Mouse (Mus musculus) MEL (cell line): Measurements from ENCODE around the gene Map2k1. TPM values are rescaled to one million over a fixed set of nuclear protein-coding genes. Genes with fewer than 3 reads are reported as not detected.
A peak's percentile ranks its signal among the peaks of the same experiment; 100 is the strongest.

Experiments used
- DNase-seq: peaks from one replicate; pipeline ENCODE4 v3.0.0; 2011; ENCODE audit warnings: low read depth, low spot score
- H3K27ac ChIP-seq: 2 replicates; pipeline ENCODE4 v1.5.1; 2012; ENCODE audit warnings: low read depth, mild to moderate bottlenecking, control low read depth, low read length, moderate library complexity; ENCODE audit not compliant: control insufficient read depth
- H3K27me3 ChIP-seq, 2 experiments: fragments of 150-350 bp in 1 of 2; sonication (generic) in 1 of 2; 2 replicates each; pipeline ENCODE4 v1.6.1; 2012; ENCODE audit warnings: low read length in 2 of 2, mild to moderate bottlenecking in 2 of 2, improper control_type of control experiment in 1 of 2, moderate library complexity in 1 of 2; ENCODE audit not compliant: insufficient read depth in 2 of 2, control insufficient read depth in 1 of 2
- H3K36me3 ChIP-seq, 2 experiments: 2 replicates each; pipeline ENCODE4 v1.6.1; 2012 to 2014; ENCODE audit warnings: low read length in 2 of 2, improper control_type of control experiment in 1 of 2, inconsistent platforms in 1 of 2, mild to moderate bottlenecking in 1 of 2; ENCODE audit not compliant: insufficient read depth in 2 of 2, control insufficient read depth in 1 of 2
- H3K4me1 ChIP-seq, 2 experiments: fragments of 150-350 bp in 1 of 2; sonication (generic) in 1 of 2; 2 replicates each; pipeline ENCODE4 v1.6.1; 2012; ENCODE audit warnings: low read length in 2 of 2, improper control_type of control experiment in 1 of 2, mild to moderate bottlenecking in 1 of 2; ENCODE audit not compliant: insufficient read depth in 2 of 2, control insufficient read depth in 1 of 2
- H3K4me3 ChIP-seq, 2 experiments: fragments of 150-350 bp in 1 of 2; sonication (generic) in 1 of 2; 2 replicates each; pipeline ENCODE4 v1.5.1; 2012; ENCODE audit warnings: low read depth in 2 of 2, low read length in 2 of 2, mild to moderate bottlenecking in 2 of 2, moderate library complexity in 2 of 2, control low read depth in 1 of 2, improper control_type of control experiment in 1 of 2; ENCODE audit not compliant: control insufficient read depth in 1 of 2, insufficient read depth in 1 of 2
- H3K79me2 ChIP-seq: 2 replicates; pipeline ENCODE4 v1.6.1; 2012; ENCODE audit warnings: mild to moderate bottlenecking, low read length, moderate library complexity; ENCODE audit not compliant: control insufficient read depth, poor library complexity, insufficient read depth
- H3K9ac ChIP-seq: 2 replicates; pipeline ENCODE4 v1.6.1; 2012; ENCODE audit warnings: low read depth, mild to moderate bottlenecking, control low read depth, low read length, moderate library complexity; ENCODE audit not compliant: control insufficient read depth, poor library complexity, severe bottlenecking
- H3K9me3 ChIP-seq: fragments of 150-350 bp; sonication (generic); replicated peaks from 2 replicates; pipeline ENCODE4 v1.6.1; 2012; ENCODE audit warnings: mild to moderate bottlenecking, low read length, improper control_type of control experiment, moderate library complexity; ENCODE audit not compliant: insufficient read depth
- CTCF ChIP-seq, 3 experiments: IDR thresholded peaks in 2 of 3; conservative IDR thresholded peaks in 1 of 3; 2 replicates each; pipeline ENCODE4 v1.5.1; 2011 to 2012; ENCODE audit warnings: low read length in 3 of 3, low read depth in 2 of 3, mild to moderate bottlenecking in 2 of 3, improper control_type of control experiment in 1 of 3, inconsistent platforms in 1 of 3, mixed read lengths in 1 of 3, moderate library complexity in 1 of 3; ENCODE audit not compliant: control insufficient read depth in 1 of 3, insufficient read depth in 1 of 3, poor library complexity in 1 of 3, severe bottlenecking in 1 of 3
- ELF1 ChIP-seq: IDR thresholded peaks from 2 replicates; pipeline ENCODE4 v1.6.1; 2014; ENCODE audit warnings: low read depth, mild to moderate bottlenecking, inconsistent platforms, low read length, improper control_type of control experiment, moderate library complexity
- KAT2A ChIP-seq: conservative IDR thresholded peaks from 2 replicates; pipeline ENCODE4 v1.6.1; 2012; ENCODE audit warnings: low read depth, low read length, improper control_type of control experiment, inconsistent platforms
- MAZ ChIP-seq: IDR thresholded peaks from 2 replicates; pipeline ENCODE4 v1.6.1; 2012; ENCODE audit warnings: low read depth, mild to moderate bottlenecking, inconsistent platforms, low read length, improper control_type of control experiment
- MYB ChIP-seq: IDR thresholded peaks from 2 replicates; pipeline ENCODE4 v1.6.1; 2011; ENCODE audit warnings: mild to moderate bottlenecking, low read depth, low read length, improper control_type of control experiment
- NELFE ChIP-seq: IDR thresholded peaks from 2 replicates; pipeline ENCODE4 v1.6.1; 2011; ENCODE audit warnings: low read depth, low read length, improper control_type of control experiment
- NRF1 ChIP-seq: IDR thresholded peaks from 2 replicates; pipeline ENCODE4 v1.6.1; 2014; ENCODE audit warnings: low read depth, mild to moderate bottlenecking, inconsistent platforms, low read length, improper control_type of control experiment, moderate library complexity; ENCODE audit not compliant: poor library complexity, insufficient read depth, severe bottlenecking
- POLR2A ChIP-seq, 2 experiments: IDR thresholded peaks; 2 replicates each; pipeline ENCODE4 v1.6.1; 2011 to 2012; ENCODE audit warnings: low read length in 2 of 2, mild to moderate bottlenecking in 2 of 2, control low read depth in 1 of 2, improper control_type of control experiment in 1 of 2, low read depth in 1 of 2, moderate library complexity in 1 of 2; ENCODE audit not compliant: control insufficient read depth in 1 of 2, insufficient read depth in 1 of 2, poor library complexity in 1 of 2
- RAD21 ChIP-seq: IDR thresholded peaks from 2 replicates; pipeline ENCODE4 v1.6.1; 2011; ENCODE audit warnings: mild to moderate bottlenecking, low read depth, low read length, improper control_type of control experiment
- SMC3 ChIP-seq: IDR thresholded peaks from 2 replicates; pipeline ENCODE4 v1.6.1; 2011; ENCODE audit warnings: low read depth, low read length, improper control_type of control experiment
- TAL1 ChIP-seq: IDR thresholded peaks from 2 replicates; pipeline ENCODE4 v1.6.1; 2012; ENCODE audit warnings: mild to moderate bottlenecking, inconsistent platforms, low read length, moderate library complexity, mixed read lengths
- TBP ChIP-seq: IDR thresholded peaks from 2 replicates; pipeline ENCODE4 v1.8.0; 2011; ENCODE audit warnings: low read depth, low read length, improper control_type of control experiment
- ZC3H11A ChIP-seq: IDR thresholded peaks from 2 replicates; pipeline ENCODE4 v1.6.1; 2012; ENCODE audit warnings: low read depth, mild to moderate bottlenecking, inconsistent platforms, low read length, improper control_type of control experiment
- ZNF384 ChIP-seq: IDR thresholded peaks from 2 replicates; pipeline ENCODE4 v1.6.1; 2012; ENCODE audit warnings: low read depth, mild to moderate bottlenecking, inconsistent platforms, low read length, improper control_type of control experiment
- polyA plus RNA-seq, 2 experiments: library from polyadenylated mRNA; stranded (reverse) in 1 of 2; unstranded in 1 of 2; fragments of >175 nt in 1 of 2; fragments of >200 nt in 1 of 2; gene quantifications; 2 replicates each; pipeline versions ENCODE4 v1.2.1 to v1.2.4; 2012; ENCODE audit warnings: low replicate concordance in 2 of 2, low read depth in 1 of 2; ENCODE audit not compliant: insufficient read length in 2 of 2, insufficient read depth in 1 of 2, missing spikeins in 1 of 2
- total RNA-seq: library from RNA; depleted of rRNA; stranded (reverse); fragments of 300-350 nt; gene quantifications from 2 replicates; pipeline ENCODE4 v1.2.3, GENCODE M21; 2012

Map2k1 gene
- total and polyA plus RNA-seq, 3 experiments: 29.2 to 48.0 TPM; not detected in 1

- H3K4me3 ChIP-seq: no peak overlapping the region
- no peak overlapping the region for H3K27ac ChIP-seq
- H3K27me3 ChIP-seq: no peaks in the 10 kb centered on the region
- peaks cover 13% of the 10 kb centered on the region for H3K79me2 ChIP-seq
- peaks cover 0 to 13% of the 10 kb centered on the region in 2 experiments; a peak in 2 of 4 replicates for H3K36me3 ChIP-seq
- TF ChIP-seq KAT2A (no peak), MAZ (no peak), POLR2A (IDR thresholded peaks at IDR 0.05; ENCODE audit: control insufficient read depth in 1 of 2, insufficient read depth in 1 of 2, low read depth in 1 of 2, low read length in 2 of 2, poor library complexity in 1 of 2) (no peak), CTCF (IDR thresholded peaks at IDR 0.05 in 2 of 3, conservative IDR thresholded peaks at IDR 0.05 in 1 of 3; ENCODE audit: control insufficient read depth in 1 of 3, insufficient read depth in 1 of 3, low read depth in 2 of 3, low read length in 3 of 3, poor library complexity in 1 of 3, severe bottlenecking in 1 of 3) (no peak), MYB (no peak), ZC3H11A (no peak), TAL1 (no peak)
- H3K4me1 ChIP-seq: peaks cover 11 to 14% of the 10 kb centered on the region in 2 experiments; a peak in 3 of 4 replicates
- H3K9me3 ChIP-seq: no peaks in the 10 kb centered on the region
- no peak for DNase-seq
- H3K9ac ChIP-seq: no peak overlapping the region
Observed at GRCm38 (mm10) chr9:64250111-64250730, 3.2 kb downstream of the Map2k1 start.

GRCm38 (mm10) chr9:64249371-64249770 is 4.1 kb downstream of the Map2k1 start:
- Histone ChIP-seq H3K4me1 (peaks cover 7 to 9% of the 10 kb centered on the region in 2 experiments; a peak in 3 of 4 replicates), H3K79me2 (peaks cover 13% of the 10 kb centered on the region), H3K4me3 (no peak overlapping the region), H3K36me3 (peaks cover 0 to 8% of the 10 kb centered on the region in 2 experiments; a peak in 2 of 4 replicates), H3K27ac (no peak overlapping the region), H3K9me3 (no peaks in the 10 kb centered on the region), H3K27me3 (no peaks in the 10 kb centered on the region), H3K9ac (no peak overlapping the region)
- DNase-seq: no peak
- TF ChIP-seq ZC3H11A (no peak), NRF1 (no peak), RAD21 (no peak), MAZ (no peak), TBP (no peak), ELF1 (no peak), NELFE (no peak), SMC3 (no peak)

GRCm38 (mm10) chr9:64242381-64242831 is 11.0 kb downstream of the Map2k1 start:
- Histone ChIP-seq H3K4me3 (no peak overlapping the region), H3K27ac (no peak overlapping the region), H3K9me3 (no peaks in the 10 kb centered on the region), H3K79me2 (peaks cover 1% of the 10 kb centered on the region; the same call in 1 of the 2 replicates), H3K9ac (no peak overlapping the region), H3K36me3 (no peaks in the 10 kb centered on the region; a peak in 1 of 4 replicates), H3K4me1 (no peaks in the 10 kb centered on the region), H3K27me3 (no peaks in the 10 kb centered on the region)
- TF ChIP-seq ZNF384: peak; percentile 68
- TF ChIP-seq MYB: no peak
- DNase-seq: no peak
